Mouse (Mus musculus): ENCODE data around the gene Ece2. TPM values are rescaled to one million over a fixed set of nuclear protein-coding genes. Genes with fewer than 3 reads are reported as not detected.

Gene Ece2
- polyA plus RNA-seq, 1 experiment from 2014 or later, result 0.14 TPM

GRCm38 (mm10) chr16:20621991-20622685 is 7.5 kb upstream of the Ece2 start:
- ATAC-seq, result peak; percentile 72
- H3K27me3 ChIP-seq (ENCODE audit: insufficient read depth, low read length), result peaks cover 43% of the 10 kb centered on the region

GRCm38 (mm10) chr16:20623211-20623610 is 6.4 kb upstream of the Ece2 start:
- no peak for ATAC-seq
- no peaks in the 10 kb centered on the region for H3K9me3 ChIP-seq (ENCODE audit: low read length)
- 52% methylated on average over 2 of the region's 2 CpGs for WGBS (ENCODE audit: insufficient replicate concordance)

More at GRCm38 (mm10) chr16:20621991-20622685, 7.5 kb upstream of the Ece2 start:
- Histone ChIP-seq H3K9ac (replicated peaks) (0 out of 2 replicates have a peak overlapping the region, but pooled peaks have one; percentile 21), H3K9me3 (ENCODE audit: low read length) (no peaks in the 10 kb centered on the region), H3K36me3 (replicated peaks; ENCODE audit: insufficient read depth, low read length) (no peaks in the 10 kb centered on the region), H3K4me1 (ENCODE audit: insufficient read depth) (peaks cover 35% of the 10 kb centered on the region), H3K4me3 (ENCODE audit: low read depth, low read length) (peak overlapping the region; percentile 71), H3K4me2 (ENCODE audit: low read depth, low read length) (peak overlapping the region; percentile 99), H3K27ac (ENCODE audit: low read depth) (no peak overlapping the region)
- peak; percentile 78 for DNase-seq
- WGBS (ENCODE audit: insufficient replicate concordance), result under 1% methylated on average over 37 of the region's 37 CpGs
- TF ChIP-seq EP300 (IDR thresholded peaks at IDR 0.05; ENCODE audit: low read depth) (no peak), CTCF (IDR thresholded peaks at IDR 0.05; ENCODE audit: low read depth) (no peak)

DNA sequence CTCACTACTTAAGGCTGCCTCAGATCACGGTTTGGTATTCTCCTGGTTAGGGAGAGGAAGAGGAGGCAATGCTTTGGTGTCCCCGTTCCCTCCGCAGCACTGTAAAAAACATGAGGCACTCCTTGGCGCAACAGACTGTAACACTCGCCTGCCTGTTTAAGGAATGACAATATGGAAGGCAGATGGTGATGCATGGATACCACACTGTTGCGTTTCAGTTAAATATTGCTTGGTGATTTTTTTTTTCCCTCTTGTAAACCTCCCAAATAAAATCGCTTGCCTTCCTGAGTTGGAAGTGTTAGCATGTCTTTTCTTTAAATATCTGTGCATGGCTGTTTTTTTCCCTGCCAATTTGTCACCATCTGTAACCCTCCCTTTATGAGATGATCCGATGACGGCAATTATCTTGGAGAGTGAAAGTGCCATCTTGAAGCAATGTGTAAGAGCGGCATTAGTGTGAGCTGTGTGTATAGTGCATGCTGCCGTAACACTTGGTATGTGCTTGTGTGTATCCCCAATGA is 697 bp upstream of the Ece2 start:
- TF ChIP-seq CTCF (IDR thresholded peaks at IDR 0.05; ENCODE audit: low read depth) (no peak), EP300 (IDR thresholded peaks at IDR 0.05; ENCODE audit: low read depth) (no peak)
- ATAC-seq, result no peak
- Histone ChIP-seq H3K4me2 (ENCODE audit: low read depth, low read length) (no peak overlapping the region), H3K9me3 (ENCODE audit: low read length) (no peaks in the 10 kb centered on the region), H3K4me1 (ENCODE audit: insufficient read depth) (peaks cover 4% of the 10 kb centered on the region; the same call in 1 of the 2 replicates), H3K4me3 (ENCODE audit: low read depth, low read length) (no peak overlapping the region), H3K36me3 (replicated peaks; ENCODE audit: insufficient read depth, low read length) (no peaks in the 10 kb centered on the region), H3K9ac (replicated peaks) (no peak overlapping the region), H3K27me3 (ENCODE audit: insufficient read depth, low read length) (peaks cover 28% of the 10 kb centered on the region), H3K27ac (ENCODE audit: low read depth) (no peak overlapping the region)
- 66% methylated on average over 11 of the region's 11 CpGs for WGBS (ENCODE audit: insufficient replicate concordance)
- no peak for DNase-seq

More at GRCm38 (mm10) chr16:20623211-20623610, 6.4 kb upstream of the Ece2 start:
- peaks cover 35% of the 10 kb centered on the region for H3K4me1 ChIP-seq (ENCODE audit: insufficient read depth)
- no peak for DNase-seq
- no peak for TF ChIP-seq CTCF (IDR thresholded peaks at IDR 0.05; ENCODE audit: low read depth)
- TF ChIP-seq EP300 (IDR thresholded peaks at IDR 0.05; ENCODE audit: low read depth), result no peak
- no peaks in the 10 kb centered on the region for H3K36me3 ChIP-seq (replicated peaks; ENCODE audit: insufficient read depth, low read length)
- no peak overlapping the region for H3K4me2 ChIP-seq (ENCODE audit: low read depth, low read length)
- H3K4me3 ChIP-seq (ENCODE audit: low read depth, low read length), result no peak overlapping the region
- H3K9ac ChIP-seq (replicated peaks), result no peak overlapping the region
- H3K27me3 ChIP-seq (ENCODE audit: insufficient read depth, low read length), result peaks cover 44% of the 10 kb centered on the region
- no peak overlapping the region for H3K27ac ChIP-seq (ENCODE audit: low read depth)

DNA sequence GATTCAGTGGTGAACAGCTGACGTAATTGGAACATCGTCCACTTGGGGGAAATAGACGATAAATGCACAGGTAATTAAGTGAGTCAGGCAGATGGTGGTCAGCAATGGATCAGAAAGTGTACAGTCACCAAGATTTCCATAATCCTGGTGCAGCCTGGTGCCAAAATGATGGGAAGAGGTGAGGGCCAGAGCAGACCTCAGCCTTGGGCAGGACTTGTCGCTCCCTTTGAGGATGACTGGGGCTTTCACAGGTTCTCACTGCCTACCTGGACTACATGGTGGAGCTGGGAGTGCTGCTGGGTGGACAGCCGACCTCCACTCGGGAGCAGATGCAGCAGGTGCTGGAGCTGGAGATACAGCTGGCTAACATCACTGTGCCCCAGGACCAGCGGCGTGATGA is 7.8 kb downstream of the Ece2 start:
- H3K27me3 ChIP-seq (ENCODE audit: insufficient read depth, low read length), result no peaks in the 10 kb centered on the region
- H3K36me3 ChIP-seq (replicated peaks; ENCODE audit: insufficient read depth, low read length), result no peaks in the 10 kb centered on the region
- DNase-seq (no peak), ATAC-seq (no peak)
- WGBS (ENCODE audit: insufficient replicate concordance), result 74% methylated on average over 8 of the region's 8 CpGs
- no peak overlapping the region for H3K4me3 ChIP-seq (ENCODE audit: low read depth, low read length)
- TF ChIP-seq CTCF (IDR thresholded peaks at IDR 0.05; ENCODE audit: low read depth) (no peak), EP300 (IDR thresholded peaks at IDR 0.05; ENCODE audit: low read depth) (no peak)
- H3K27ac ChIP-seq (ENCODE audit: low read depth), result no peak overlapping the region
- no peak overlapping the region for H3K4me2 ChIP-seq (ENCODE audit: low read depth, low read length)
- no peak overlapping the region for H3K9ac ChIP-seq (replicated peaks)
- H3K9me3 ChIP-seq (ENCODE audit: low read length), result no peaks in the 10 kb centered on the region
- 0 out of 2 replicates have a peak, but pooled peaks cover 2% of the 10 kb centered on the region for H3K4me1 ChIP-seq (ENCODE audit: insufficient read depth)

DNA sequence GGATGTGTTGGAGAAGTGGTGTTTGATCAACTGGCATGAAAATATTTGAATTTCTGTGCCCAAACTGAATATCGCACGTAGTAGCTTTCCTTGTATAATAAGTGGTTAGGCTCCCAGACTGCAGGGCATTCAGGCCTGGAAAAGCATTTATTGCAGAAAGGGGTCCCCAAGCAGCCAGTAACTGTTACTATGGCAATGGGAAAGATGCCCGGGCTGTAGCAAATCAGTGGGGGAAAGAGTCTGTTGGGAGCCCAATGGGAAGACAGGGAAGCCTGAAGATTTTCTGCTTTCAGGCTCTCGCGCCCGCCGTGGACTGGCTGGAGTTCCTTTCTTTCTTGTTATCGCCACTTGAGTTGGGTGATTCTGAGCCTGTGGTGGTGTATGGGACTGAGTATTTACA is 8.7 kb downstream of the Ece2 start:
- ATAC-seq, result no peak
- H3K36me3 ChIP-seq (replicated peaks; ENCODE audit: insufficient read depth, low read length), result no peaks in the 10 kb centered on the region
- 0 out of 2 replicates have a peak, but pooled peaks cover 2% of the 10 kb centered on the region for H3K4me1 ChIP-seq (ENCODE audit: insufficient read depth)
- no peak for TF ChIP-seq CTCF (IDR thresholded peaks at IDR 0.05; ENCODE audit: low read depth)
- TF ChIP-seq EP300 (IDR thresholded peaks at IDR 0.05; ENCODE audit: low read depth), result no peak
- 75% methylated on average over 8 of the region's 8 CpGs for WGBS (ENCODE audit: insufficient replicate concordance)
- no peak overlapping the region for H3K27ac ChIP-seq (ENCODE audit: low read depth)
- no peak overlapping the region for H3K9ac ChIP-seq (replicated peaks)
- no peaks in the 10 kb centered on the region for H3K9me3 ChIP-seq (ENCODE audit: low read length)
- H3K4me3 ChIP-seq (ENCODE audit: low read depth, low read length), result no peak overlapping the region
- H3K27me3 ChIP-seq (ENCODE audit: insufficient read depth, low read length), result no peaks in the 10 kb centered on the region
- no peak overlapping the region for H3K4me2 ChIP-seq (ENCODE audit: low read depth, low read length)
- no peak for DNase-seq

GRCm38 (mm10) chr16:20642161-20642560 is 12.5 kb downstream of the Ece2 start:
- under 1% methylated on average over 8 of the region's 8 CpGs for WGBS (ENCODE audit: insufficient replicate concordance)
- Histone ChIP-seq H3K27ac (ENCODE audit: low read depth) (no peak overlapping the region), H3K4me3 (ENCODE audit: low read depth, low read length) (no peak overlapping the region), H3K36me3 (replicated peaks; ENCODE audit: insufficient read depth, low read length) (no peaks in the 10 kb centered on the region), H3K9me3 (ENCODE audit: low read length) (no peaks in the 10 kb centered on the region), H3K4me2 (ENCODE audit: low read depth, low read length) (no peak overlapping the region), H3K27me3 (ENCODE audit: insufficient read depth, low read length) (0 out of 2 replicates have a peak, but pooled peaks cover 2% of the 10 kb centered on the region), H3K9ac (replicated peaks) (no peak overlapping the region), H3K4me1 (ENCODE audit: insufficient read depth) (0 out of 2 replicates have a peak, but pooled peaks cover 2% of the 10 kb centered on the region)
- TF ChIP-seq CTCF (IDR thresholded peaks at IDR 0.05; ENCODE audit: low read depth), result peak; percentile 84
- no peak for TF ChIP-seq EP300 (IDR thresholded peaks at IDR 0.05; ENCODE audit: low read depth)
- DNase-seq (peak; percentile 68), ATAC-seq (peak; percentile 56; the same call in 1 of the 2 replicates)

Data from liver, postnatal 0 days (tissue).